Mouse (Mus musculus): Measurements from ENCODE around the gene Cdk6. TPM values are rescaled to one million over a fixed set of nuclear protein-coding genes. Genes with fewer than 3 reads are reported as not detected.
"Not testable (repeated sequence)": the region's sequence is repeated elsewhere in the genome, so short reads cannot be mapped to it uniquely, and the experiment has no call there.

The Cdk6 gene
- total and polyA plus RNA-seq, 3 experiments = 40.4 to 171 (median 50.8) TPM

- H3K4me2 ChIP-seq (ENCODE audit: insufficient read depth, low read depth, poor library complexity, severe bottlenecking) = no peak overlapping the region
- no peak for DNase-seq (ENCODE audit: extremely low read depth)
- no peaks in the 10 kb centered on the region for H3K36me3 ChIP-seq (replicated peaks in 1 of 2; ENCODE audit: control insufficient read depth in 1 of 2, insufficient read depth in 1 of 2, low read length in 1 of 2)
- no peaks in the 10 kb centered on the region for H3K79me2 ChIP-seq (replicated peaks; ENCODE audit: control insufficient read depth, extremely low read depth, insufficient read depth, poor library complexity, severe bottlenecking)
- H3K27me3 ChIP-seq (replicated peaks) = no peaks in the 10 kb centered on the region
- no peaks in the 10 kb centered on the region for H3K4me1 ChIP-seq (ENCODE audit: control insufficient read depth in 1 of 2, insufficient read depth in 2 of 2)
- TF ChIP-seq HCFC1 (IDR thresholded peaks at IDR 0.05; ENCODE audit: low read depth, low read length) (no peak), ZKSCAN1 (IDR thresholded peaks at IDR 0.05; ENCODE audit: borderline replicate concordance, low read depth, low read length) (no peak)
- no peak overlapping the region for H3K9ac ChIP-seq (ENCODE audit: insufficient read depth, low read depth)
- in situ Hi-C loops (cut with MboI; ENCODE audit: low pct_ligation_motif_present, low pct_unique_long_range_greater_than_20kb, low sequenced_read_pairs) (no loop called here), dilution Hi-C loops (cut with MboI; ENCODE audit: extremely low pct_ligation_motif_present, extremely low pct_unique_long_range_greater_than_20kb, low sequenced_read_pairs) (no loop called here)
- H3K27ac ChIP-seq (ENCODE audit: insufficient read depth, low read depth) = no peak overlapping the region
- no peaks in the 10 kb centered on the region for H3K9me3 ChIP-seq (replicated peaks; ENCODE audit: low read length)
- H3K4me3 ChIP-seq (replicated peaks in 1 of 3; ENCODE audit: low read depth in 2 of 3, low read length in 2 of 3, poor library complexity in 1 of 3) = no peak overlapping the region
These were observed 31.7 kb upstream of the Cdk6 start for GRCm38 (mm10) chr5:3309587-3309986.

DNA sequence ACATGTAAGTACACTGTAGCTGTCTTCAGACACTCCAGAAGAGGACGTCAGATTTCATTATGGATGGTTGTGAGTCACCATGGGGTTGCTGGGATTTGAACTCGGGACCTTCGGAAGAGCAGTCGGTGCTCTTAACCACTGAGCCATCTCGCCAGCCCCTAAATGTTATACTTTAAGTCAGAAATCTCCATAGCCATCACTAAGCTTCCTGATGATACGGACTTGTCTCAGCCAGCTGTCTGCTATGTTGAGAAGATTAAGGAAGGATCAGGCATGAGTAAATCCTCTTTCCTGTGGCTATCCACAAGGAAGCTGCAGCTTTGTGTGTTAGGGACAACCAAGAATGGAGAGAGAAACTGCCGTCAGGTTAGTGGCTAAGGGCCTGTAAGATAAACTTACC is 30.1 kb upstream of the Cdk6 start:
- H3K9ac ChIP-seq (ENCODE audit: insufficient read depth, low read depth); H3K4me3 ChIP-seq (replicated peaks in 1 of 3; ENCODE audit: low read depth in 2 of 3, low read length in 2 of 3, poor library complexity in 1 of 3); DNase-seq (ENCODE audit: extremely low read depth); H3K4me2 ChIP-seq (ENCODE audit: insufficient read depth, low read depth, poor library complexity, severe bottlenecking); dilution Hi-C loops (cut with MboI; ENCODE audit: extremely low pct_ligation_motif_present, extremely low pct_unique_long_range_greater_than_20kb, low sequenced_read_pairs); H3K36me3 ChIP-seq (replicated peaks in 1 of 2; ENCODE audit: control insufficient read depth in 1 of 2, insufficient read depth in 1 of 2, low read length in 1 of 2); H3K27ac ChIP-seq (ENCODE audit: insufficient read depth, low read depth); H3K9me3 ChIP-seq (replicated peaks; ENCODE audit: low read length); H3K79me2 ChIP-seq (replicated peaks; ENCODE audit: control insufficient read depth, extremely low read depth, insufficient read depth, poor library complexity, severe bottlenecking); H3K27me3 ChIP-seq (replicated peaks); in situ Hi-C loops (cut with MboI; ENCODE audit: low pct_ligation_motif_present, low pct_unique_long_range_greater_than_20kb, low sequenced_read_pairs); H3K4me1 ChIP-seq (ENCODE audit: control insufficient read depth in 1 of 2, insufficient read depth in 2 of 2): not testable (repeated sequence)

DNA sequence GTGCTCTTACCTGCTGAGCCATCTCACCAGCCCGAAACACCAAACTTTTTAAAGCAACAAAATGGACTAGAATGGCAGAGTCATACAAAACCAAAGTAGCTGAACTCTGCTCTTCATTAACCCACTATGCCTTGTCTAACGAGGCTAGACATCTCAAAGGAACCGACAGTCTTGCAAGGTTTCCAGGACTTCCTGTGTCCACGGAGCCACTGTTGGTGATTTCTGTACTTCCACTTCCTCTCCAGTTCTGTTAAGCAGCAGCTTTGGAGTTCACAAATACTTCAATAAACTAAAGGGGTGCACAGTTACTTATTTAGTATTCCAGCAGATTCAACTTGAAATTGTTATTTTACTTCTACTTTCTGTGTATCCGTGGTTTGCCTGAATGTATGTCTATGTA is 23.6 kb upstream of the Cdk6 start:
- H3K36me3 ChIP-seq (replicated peaks in 1 of 2; ENCODE audit: control insufficient read depth in 1 of 2, insufficient read depth in 1 of 2, low read length in 1 of 2); in situ Hi-C loops (cut with MboI; ENCODE audit: low pct_ligation_motif_present, low pct_unique_long_range_greater_than_20kb, low sequenced_read_pairs); H3K79me2 ChIP-seq (replicated peaks; ENCODE audit: control insufficient read depth, extremely low read depth, insufficient read depth, poor library complexity, severe bottlenecking); H3K27me3 ChIP-seq (replicated peaks); H3K4me1 ChIP-seq (ENCODE audit: control insufficient read depth in 1 of 2, insufficient read depth in 2 of 2); H3K9me3 ChIP-seq (replicated peaks; ENCODE audit: low read length); H3K4me2 ChIP-seq (ENCODE audit: insufficient read depth, low read depth, poor library complexity, severe bottlenecking); H3K4me3 ChIP-seq (replicated peaks in 1 of 3; ENCODE audit: low read depth in 2 of 3, low read length in 2 of 3, poor library complexity in 1 of 3); DNase-seq (ENCODE audit: extremely low read depth); dilution Hi-C loops (cut with MboI; ENCODE audit: extremely low pct_ligation_motif_present, extremely low pct_unique_long_range_greater_than_20kb, low sequenced_read_pairs); H3K27ac ChIP-seq (ENCODE audit: insufficient read depth, low read depth); H3K9ac ChIP-seq (ENCODE audit: insufficient read depth, low read depth): not testable (repeated sequence)

DNA sequence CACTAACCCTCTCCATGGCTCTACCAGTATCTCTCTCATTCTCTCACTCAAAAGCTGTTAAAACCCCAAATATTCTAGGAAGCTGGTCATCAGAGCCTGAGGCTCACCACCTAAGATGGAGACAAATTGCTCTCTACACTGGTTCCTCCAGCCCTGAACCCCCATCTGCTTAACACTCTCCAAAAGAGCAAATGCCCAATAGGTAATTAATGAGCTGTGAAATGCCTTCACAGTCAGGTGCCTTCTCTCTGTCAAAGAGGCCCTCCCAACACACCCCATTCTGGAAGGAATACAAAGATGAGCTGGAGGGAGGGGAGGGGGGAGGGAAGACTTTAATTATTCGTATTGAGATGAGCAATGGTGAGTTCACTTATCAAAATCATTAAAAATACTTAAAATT is 21.1 kb upstream of the Cdk6 start:
- TF ChIP-seq BHLHE40 (IDR thresholded peaks at IDR 0.05; ENCODE audit: low read depth, low read length) (no peak), MYC (IDR thresholded peaks at IDR 0.05; ENCODE audit: low read depth, low read length) (no peak), CTCF (conservative IDR thresholded peaks at IDR 0.05 in 1 of 2, IDR thresholded peaks at IDR 0.05 in 1 of 2; ENCODE audit: low read depth in 2 of 2, low read length in 2 of 2) (no peak), SMC3 (IDR thresholded peaks at IDR 0.05; ENCODE audit: low read depth, low read length) (no peak)
- Histone ChIP-seq H3K4me3 (replicated peaks in 1 of 3; ENCODE audit: low read depth in 2 of 3, low read length in 2 of 3, poor library complexity in 1 of 3) (no peak overlapping the region), H3K4me2 (ENCODE audit: insufficient read depth, low read depth, poor library complexity, severe bottlenecking) (no peak overlapping the region), H3K4me1 (ENCODE audit: control insufficient read depth in 1 of 2, insufficient read depth in 2 of 2) (peaks cover 4% of the 10 kb centered on the region in 2 experiments; a peak in 3 of 4 replicates), H3K9ac (ENCODE audit: insufficient read depth, low read depth) (no peak overlapping the region), H3K9me3 (replicated peaks; ENCODE audit: low read length) (no peaks in the 10 kb centered on the region), H3K79me2 (replicated peaks; ENCODE audit: control insufficient read depth, extremely low read depth, insufficient read depth, poor library complexity, severe bottlenecking) (no peaks in the 10 kb centered on the region), H3K27ac (ENCODE audit: insufficient read depth, low read depth) (no peak overlapping the region), H3K27me3 (replicated peaks) (no peaks in the 10 kb centered on the region), H3K36me3 (replicated peaks in 1 of 2; ENCODE audit: control insufficient read depth in 1 of 2, insufficient read depth in 1 of 2, low read length in 1 of 2) (no peaks in the 10 kb centered on the region)
- dilution Hi-C loops (cut with MboI; ENCODE audit: extremely low pct_ligation_motif_present, extremely low pct_unique_long_range_greater_than_20kb, low sequenced_read_pairs) (no loop called here), in situ Hi-C loops (cut with MboI; ENCODE audit: low pct_ligation_motif_present, low pct_unique_long_range_greater_than_20kb, low sequenced_read_pairs) (no loop called here)
- DNase-seq (ENCODE audit: extremely low read depth) = no peak

All from CH12.LX (cell line).